Mouse (Mus musculus) kidney, embryonic 16.5 days (tissue): ENCODE data around the gene Mcu. TPM values are rescaled to one million over a fixed set of nuclear protein-coding genes. Genes with fewer than 3 reads are reported as not detected.

Source experiments
- ATAC-seq: fragments of 200-750 bp; cut with Nextera tagmentation; 2 replicates; pipeline ENCODE4 v1.8.0; 2017; ENCODE audit warnings: moderate TSS enrichment; ENCODE audit not compliant: low FRiP score, low TSS enrichment
- H3K27ac ChIP-seq: fragments of 300-500 bp; sonication (generic); 2 replicates; pipeline ENCODE4 v1.5.1; 2014; ENCODE audit warnings: low read length
- H3K27me3 ChIP-seq: fragments of 300-500 bp; sonication (generic); 2 replicates; pipeline ENCODE4 v1.6.1; 2014; ENCODE audit warnings: low read length, control low read depth, mixed read lengths; ENCODE audit not compliant: insufficient read depth
- H3K36me3 ChIP-seq: fragments of 300-500 bp; sonication (generic); 2 replicates; pipeline ENCODE4 v1.6.1; 2014; ENCODE audit warnings: low read length, control low read depth, mixed read lengths; ENCODE audit not compliant: insufficient read depth
- H3K4me1 ChIP-seq: fragments of 300-500 bp; sonication (generic); 2 replicates; pipeline ENCODE4 v1.6.1; 2014; ENCODE audit warnings: low read length, control low read depth, mixed read lengths; ENCODE audit not compliant: insufficient read depth
- H3K4me2 ChIP-seq: fragments of 300-500 bp; sonication (generic); replicated peaks from 2 replicates; pipeline ENCODE4 v1.6.1; 2014; ENCODE audit warnings: low read depth, low read length
- H3K4me3 ChIP-seq: fragments of 300-500 bp; sonication (generic); 2 replicates; pipeline ENCODE4 v1.5.1; 2014; ENCODE audit warnings: mild to moderate bottlenecking, low read length
- H3K9ac ChIP-seq: fragments of 300-500 bp; sonication (generic); replicated peaks from 2 replicates; pipeline ENCODE4 v1.6.1; 2014; ENCODE audit warnings: low read length
- H3K9me3 ChIP-seq: fragments of 300-500 bp; sonication (generic); 2 replicates; pipeline ENCODE4 v1.6.1; 2016; ENCODE audit warnings: low read length, control low read depth
- WGBS: fragments of 180-500 bp; shearing (Covaris S2); extraction: QIAGEN DNeasy Blood & Tissue Kit; methylation state at CpG from one replicate; pipeline ENCODE4 v1.1.7; 2014; 5-methylcytosine and 5-hydroxymethylcytosine counted together
- polyA plus RNA-seq: library from polyadenylated mRNA; unstranded; fragments of >200 nt; fragmentation: Nextera tagmentation; extraction: Ambion mirVana; gene quantifications from 2 replicates; pipeline ENCODE4 v1.2.1, GENCODE M21; 2015

Mcu gene
- polyA plus RNA-seq, 1 experiment from 2014 or later, result 34.7 TPM

DNA sequence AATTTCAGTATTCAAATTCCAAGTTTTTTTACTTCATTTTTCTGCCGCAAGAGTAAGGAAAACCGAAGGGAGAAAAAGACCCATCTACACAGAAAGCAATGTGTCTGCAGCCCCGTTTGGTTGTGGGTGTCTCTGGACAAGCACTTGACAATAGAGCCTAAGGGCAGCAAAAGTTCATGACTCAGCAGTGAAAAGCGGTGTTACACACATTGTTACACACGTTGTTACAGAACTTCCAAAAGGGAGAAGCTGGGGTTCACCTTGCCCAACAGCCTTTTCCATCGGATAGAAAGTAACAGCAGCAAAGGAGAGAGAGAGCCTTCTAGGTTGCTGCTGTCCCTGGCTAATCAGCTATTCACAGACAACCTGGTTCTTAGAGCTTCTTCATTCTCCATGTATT, 68.3 kb downstream of the Mcu start:
- no peak for ATAC-seq
- WGBS, result 79% methylated on average over 6 of the region's 6 CpGs
- H3K9ac ChIP-seq, result no peak overlapping the region

DNA sequence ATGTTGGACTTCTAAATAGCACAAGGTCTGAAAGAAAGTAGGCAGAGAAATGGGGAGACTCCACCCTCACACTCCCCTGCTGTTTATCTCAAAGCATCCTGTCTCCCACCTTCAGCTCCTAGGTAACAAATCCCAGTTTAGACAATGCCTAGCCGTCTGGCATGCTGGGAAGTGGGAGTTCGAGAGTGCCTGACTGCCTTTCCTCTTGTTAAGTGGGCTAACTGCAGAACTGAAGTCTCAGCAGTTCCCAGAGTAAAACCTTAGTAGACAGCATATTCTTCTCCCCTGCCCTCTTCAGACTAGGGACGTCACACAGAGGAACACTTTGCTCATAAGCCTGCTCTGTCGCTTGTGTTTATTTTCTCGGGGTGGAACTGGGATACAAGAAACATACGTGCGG, 69.1 kb downstream of the Mcu start:
- H3K9ac ChIP-seq, result no peak overlapping the region

More for the DNA sequence above, 68.3 kb downstream of the Mcu start:
- Histone ChIP-seq H3K4me2 (no peak overlapping the region), H3K4me1 (no peaks in the 10 kb centered on the region), H3K36me3 (peaks cover 8% of the 10 kb centered on the region), H3K4me3 (no peak overlapping the region), H3K9me3 (peaks cover 16% of the 10 kb centered on the region), H3K27me3 (no peaks in the 10 kb centered on the region), H3K27ac (no peak overlapping the region)

DNA sequence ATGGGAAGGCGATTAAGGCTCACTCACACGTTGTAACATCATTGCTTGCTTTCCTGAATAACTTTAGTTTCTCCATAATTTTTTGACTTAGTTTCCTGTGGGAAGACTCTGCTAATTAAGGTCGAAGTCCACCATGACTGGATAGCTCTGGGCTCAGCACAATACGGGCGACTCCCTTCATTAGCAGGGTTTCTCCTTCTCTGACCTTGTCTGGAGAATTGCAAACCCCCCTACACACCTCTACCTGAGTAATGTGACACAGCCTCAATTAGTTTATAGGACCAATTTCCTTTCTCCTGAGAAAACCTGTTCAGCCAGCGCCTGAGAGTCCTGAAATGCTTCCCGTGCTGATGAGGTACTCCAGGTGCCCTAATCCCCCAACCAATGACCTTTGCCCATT, 71.3 kb downstream of the Mcu start:
- no peak for ATAC-seq
- Histone ChIP-seq H3K9ac (no peak overlapping the region), H3K27ac (no peak overlapping the region)

More for the DNA sequence above, 69.1 kb downstream of the Mcu start:
- Histone ChIP-seq H3K9me3 (peaks cover 16% of the 10 kb centered on the region), H3K4me1 (no peaks in the 10 kb centered on the region), H3K4me3 (no peak overlapping the region), H3K27me3 (no peaks in the 10 kb centered on the region), H3K4me2 (no peak overlapping the region), H3K27ac (no peak overlapping the region), H3K36me3 (peaks cover 8% of the 10 kb centered on the region)
- WGBS, result 70% methylated on average over 7 of the region's 7 CpGs
- no peak for ATAC-seq

DNA sequence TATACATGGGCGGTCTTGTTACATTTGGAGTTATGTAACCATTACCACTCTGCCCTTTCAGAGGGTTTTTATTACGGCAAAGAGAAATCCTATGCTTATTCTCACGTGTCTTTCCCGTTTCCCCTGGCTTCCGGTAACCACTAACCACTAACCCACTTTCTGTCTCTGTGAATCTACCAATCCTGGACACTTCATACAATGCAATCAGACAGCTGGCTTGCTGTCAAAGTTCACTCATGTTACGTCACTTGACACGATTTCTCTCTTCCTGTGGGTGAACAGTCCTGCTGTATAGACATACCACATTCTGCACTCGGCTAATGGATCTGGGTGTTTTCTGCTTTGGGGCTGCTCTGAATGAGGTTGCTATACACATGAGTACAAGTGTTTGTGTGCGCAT, 73.1 kb downstream of the Mcu start:
- no peak for ATAC-seq
- Histone ChIP-seq H3K27me3 (no peaks in the 10 kb centered on the region), H3K9ac (no peak overlapping the region), H3K4me1 (peaks cover 28% of the 10 kb centered on the region), H3K4me3 (no peak overlapping the region), H3K9me3 (peaks cover 16% of the 10 kb centered on the region), H3K36me3 (peaks cover 8% of the 10 kb centered on the region), H3K4me2 (no peak overlapping the region), H3K27ac (no peak overlapping the region)
- WGBS, result 79% methylated on average over 9 of the region's 9 CpGs

More for the DNA sequence above, 71.3 kb downstream of the Mcu start:
- WGBS, result 72% methylated on average over 7 of the region's 7 CpGs
- peaks cover 11% of the 10 kb centered on the region for H3K4me1 ChIP-seq
- peaks cover 8% of the 10 kb centered on the region for H3K36me3 ChIP-seq
- no peak overlapping the region for H3K4me3 ChIP-seq
- peaks cover 16% of the 10 kb centered on the region for H3K9me3 ChIP-seq
- no peak overlapping the region for H3K4me2 ChIP-seq
- H3K27me3 ChIP-seq, result no peaks in the 10 kb centered on the region

DNA sequence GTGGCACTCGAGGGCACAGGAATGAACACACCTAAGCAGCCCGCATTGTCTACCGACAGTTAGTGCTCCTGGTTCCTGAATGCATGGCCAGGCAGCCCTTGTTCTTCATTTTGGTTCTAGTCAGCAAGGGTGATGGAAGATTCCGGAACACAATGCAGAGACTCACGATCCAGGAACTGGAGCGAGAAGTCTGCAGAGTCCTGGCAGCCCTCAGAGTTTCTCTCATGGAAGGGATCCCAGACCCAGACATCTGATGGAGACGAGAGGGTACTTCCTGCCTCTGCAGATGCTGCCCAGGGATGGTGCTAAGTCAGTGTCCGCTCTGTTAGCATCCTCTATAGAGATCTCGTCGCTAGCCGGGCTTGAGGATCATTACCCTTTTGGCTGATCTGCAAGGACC, 75.0 kb downstream of the Mcu start:
- Histone ChIP-seq H3K4me2 (no peak overlapping the region), H3K36me3 (peaks cover 5% of the 10 kb centered on the region)

DNA sequence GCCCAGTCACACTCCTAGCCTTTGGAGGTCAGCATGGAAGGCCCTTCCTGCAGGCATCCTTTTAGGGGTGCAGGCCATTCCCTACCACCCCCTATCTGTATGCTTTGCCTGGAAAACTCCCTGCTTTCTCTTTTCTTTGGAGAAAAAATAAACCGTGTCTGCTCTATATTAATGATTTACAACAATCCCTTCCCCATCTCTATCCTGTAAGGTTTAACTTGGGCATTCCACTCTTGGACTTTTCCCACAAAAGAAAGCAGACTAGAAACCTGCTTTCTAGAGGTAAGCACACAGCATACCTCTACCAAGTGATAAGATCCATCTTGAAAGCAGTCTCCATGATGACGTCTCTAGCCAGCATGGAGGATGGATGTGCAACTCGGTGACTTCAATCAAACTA, 75.9 kb downstream of the Mcu start:
- Histone ChIP-seq H3K4me3 (no peak overlapping the region), H3K27ac (peak overlapping the region; percentile 83), H3K9ac (no peak overlapping the region), H3K4me1 (peaks cover 28% of the 10 kb centered on the region), H3K9me3 (no peaks in the 10 kb centered on the region), H3K27me3 (no peaks in the 10 kb centered on the region), H3K36me3 (no peaks in the 10 kb centered on the region), H3K4me2 (no peak overlapping the region)
- WGBS, result 53% methylated on average over 3 of the region's 3 CpGs
- no peak for ATAC-seq

More for the DNA sequence above, 75.0 kb downstream of the Mcu start:
- no peak for ATAC-seq
- no peaks in the 10 kb centered on the region for H3K27me3 ChIP-seq
- WGBS, result 71% methylated on average over 11 of the region's 11 CpGs
- no peak overlapping the region for H3K27ac ChIP-seq
- no peak overlapping the region for H3K9ac ChIP-seq
- H3K9me3 ChIP-seq, result peaks cover 5% of the 10 kb centered on the region
- no peak overlapping the region for H3K4me3 ChIP-seq
- H3K4me1 ChIP-seq, result peaks cover 28% of the 10 kb centered on the region

DNA sequence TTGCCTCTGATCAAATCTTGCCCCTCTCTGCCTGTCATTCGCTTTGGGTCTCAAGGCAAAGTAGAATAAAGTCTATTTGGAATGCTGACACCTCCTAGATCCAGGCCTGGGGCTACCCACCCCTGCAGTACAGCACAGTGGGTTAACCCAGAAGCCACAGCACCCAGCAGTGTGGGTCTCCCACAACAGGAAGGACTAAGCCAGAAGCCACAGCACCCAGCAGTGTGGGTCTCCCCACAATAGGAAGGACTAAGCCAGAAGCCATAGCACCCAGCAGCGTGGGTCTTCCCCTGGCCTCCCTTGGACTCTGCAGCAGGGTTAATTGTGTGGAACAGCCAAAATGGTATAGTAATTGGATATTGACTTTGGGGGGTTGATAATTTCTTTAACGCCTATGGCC, 76.4 kb downstream of the Mcu start:
- peak overlapping the region; percentile 83 for H3K27ac ChIP-seq
- 0 out of 2 replicates have a peak overlapping the region, but pooled peaks have one; percentile 50 for H3K9ac ChIP-seq
- peak overlapping the region; percentile 64 for H3K4me2 ChIP-seq
- peaks cover 28% of the 10 kb centered on the region for H3K4me1 ChIP-seq
- WGBS, result 47% methylated on average over 3 of the region's 3 CpGs
- H3K36me3 ChIP-seq, result no peaks in the 10 kb centered on the region
- peak; percentile 46 for ATAC-seq
- H3K27me3 ChIP-seq, result no peaks in the 10 kb centered on the region
- H3K9me3 ChIP-seq, result no peaks in the 10 kb centered on the region
- no peak overlapping the region for H3K4me3 ChIP-seq

DNA sequence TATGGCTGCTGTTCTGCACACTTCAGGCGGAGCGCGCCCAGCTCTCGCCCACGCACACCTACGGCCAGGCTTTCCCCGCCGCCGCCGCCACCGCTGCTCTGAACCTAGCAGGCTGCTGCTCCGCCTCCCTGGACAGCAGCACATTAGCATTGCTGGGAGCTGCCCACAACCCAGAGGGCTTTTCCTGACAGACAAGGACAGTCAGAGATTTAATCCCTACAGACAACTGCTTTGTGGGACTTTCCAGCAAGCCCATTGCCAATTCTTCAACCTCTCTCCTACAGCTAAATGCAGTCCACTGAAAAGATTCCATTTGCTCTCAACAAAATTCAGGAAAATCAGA, 77.0 kb downstream of the Mcu start:
- H3K9ac ChIP-seq, result peak overlapping the region; percentile 50; the same call in 1 of the 2 replicates
- H3K27ac ChIP-seq, result peak overlapping the region; percentile 83
- WGBS, result 0% methylated on average over 11 of the region's 12 CpGs

DNA sequence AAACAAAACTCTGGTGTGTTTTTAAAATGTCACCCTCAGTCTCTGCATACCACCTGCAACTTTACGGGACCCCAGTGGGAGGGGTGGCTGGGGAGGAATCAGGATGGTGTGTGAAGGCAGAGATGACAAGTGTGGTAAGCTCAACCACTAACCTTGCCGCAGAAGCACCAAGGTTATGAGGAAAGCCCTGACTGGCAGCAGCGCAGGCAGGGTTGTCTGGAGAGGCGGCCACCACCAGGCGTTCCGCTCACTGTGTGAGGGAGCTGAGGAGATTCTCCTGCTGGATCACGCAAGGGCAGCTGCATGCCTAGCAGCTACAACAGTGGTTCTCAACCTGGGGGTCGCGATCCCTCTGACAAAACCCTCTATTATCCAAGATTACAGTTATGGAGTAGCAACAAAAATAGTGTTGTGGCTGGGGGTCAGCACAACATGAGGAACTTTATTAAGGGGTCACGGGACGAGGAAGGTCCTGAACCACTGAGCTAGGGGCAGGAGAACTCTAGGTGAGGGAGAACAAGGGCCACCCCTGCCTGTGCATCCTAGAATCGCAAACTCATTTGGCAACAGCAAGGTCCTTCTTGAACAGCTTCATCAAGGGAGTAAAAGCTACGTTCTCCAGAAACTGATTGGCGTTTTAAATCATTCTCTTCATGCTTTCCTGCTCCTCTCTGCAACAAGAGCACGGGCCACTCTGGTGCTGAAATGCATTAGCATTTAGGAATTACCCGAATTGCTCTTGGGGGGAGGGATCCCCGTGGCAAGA, 77.5 kb downstream of the Mcu start:
- H3K36me3 ChIP-seq, result no peaks in the 10 kb centered on the region
- H3K27me3 ChIP-seq, result no peaks in the 10 kb centered on the region
- no peaks in the 10 kb centered on the region for H3K9me3 ChIP-seq
- H3K27ac ChIP-seq, result peak overlapping the region; percentile 83
- 26% methylated on average over 17 of the region's 17 CpGs for WGBS
- peak; percentile 4; the same call in 1 of the 2 replicates for ATAC-seq
- H3K4me3 ChIP-seq, result peak overlapping the region; percentile 42
- H3K9ac ChIP-seq, result peak overlapping the region; percentile 50; the same call in 1 of the 2 replicates
- H3K4me2 ChIP-seq, result peak overlapping the region; percentile 64
- peaks cover 28% of the 10 kb centered on the region for H3K4me1 ChIP-seq

More for the DNA sequence above, 77.0 kb downstream of the Mcu start:
- Histone ChIP-seq H3K36me3 (no peaks in the 10 kb centered on the region), H3K9me3 (no peaks in the 10 kb centered on the region), H3K4me3 (peak overlapping the region; percentile 42), H3K4me2 (peak overlapping the region; percentile 64), H3K4me1 (peaks cover 28% of the 10 kb centered on the region), H3K27me3 (no peaks in the 10 kb centered on the region)
- ATAC-seq, result peak; percentile 75; the same call in 1 of the 2 replicates

DNA sequence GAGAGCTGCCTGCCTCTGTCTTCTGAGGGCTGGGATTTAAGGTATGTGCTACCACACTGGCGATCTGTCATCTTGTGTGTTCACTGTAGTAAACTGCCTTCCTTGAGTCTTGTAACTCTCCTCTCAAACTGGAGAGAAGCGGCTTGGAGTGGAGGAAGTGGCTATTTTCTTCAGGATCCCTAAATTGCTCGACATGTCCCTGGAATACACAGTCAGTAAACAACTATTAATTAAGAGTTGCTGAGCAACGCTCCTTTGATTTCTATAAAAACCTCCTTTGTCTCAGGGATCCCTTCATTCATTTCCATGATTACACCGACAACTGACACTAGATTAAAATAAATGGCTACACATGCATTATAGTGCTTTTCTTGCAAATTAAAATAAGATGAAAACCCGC, 78.4 kb downstream of the Mcu start:
- ATAC-seq, result no peak
- 77% methylated on average over 6 of the region's 6 CpGs for WGBS
- H3K36me3 ChIP-seq, result no peaks in the 10 kb centered on the region

More for the DNA sequence above, 78.4 kb downstream of the Mcu start:
- Histone ChIP-seq H3K27ac (no peak overlapping the region), H3K27me3 (no peaks in the 10 kb centered on the region), H3K4me1 (peaks cover 28% of the 10 kb centered on the region), H3K9ac (no peak overlapping the region), H3K4me2 (no peak overlapping the region), H3K4me3 (no peak overlapping the region), H3K9me3 (no peaks in the 10 kb centered on the region)
